Mouse (Mus musculus) layer of hippocampus, postnatal 36 days (tissue): Measurements from ENCODE around the gene Krt23. TPM values are rescaled to one million over a fixed set of nuclear protein-coding genes. Genes with fewer than 3 reads are reported as not detected.

Experiments used
- DNase-seq, 2 experiments: peaks; one replicate each; pipeline ENCODE4 v3.0.0; 2022
- total RNA-seq, 2 experiments: library from RNA; stranded (reverse); gene quantifications; 2 replicates each; pipeline ENCODE4 v1.2.3; 2021

Krt23 gene
- not detected for total RNA-seq

- DNase-seq: no peak
These were observed at the start of gene Krt23 for GRCm38 (mm10) chr11:99492733-99493573. Gene Krt23, minus strand, starts transcription at chr11:99493137.

GRCm38 (mm10) chr11:99539721-99540120 is 46.8 kb upstream of the Krt23 start:
- peak; percentile 47 to 50 for DNase-seq

GRCm38 (mm10) chr11:99521288-99521860 is 28.4 kb upstream of the Krt23 start, which contains the start of gene Krt39:
Gene Krt39, minus strand, starts transcription at chr11:99521338.
- DNase-seq: no peak

GRCm38 (mm10) chr11:99514098-99514497 is 21.2 kb upstream of the Krt23 start:
- DNase-seq: no peak

GRCm38 (mm10) chr11:99500095-99500805 is 7.3 kb upstream of the Krt23 start:
- DNase-seq: no peak

- DNase-seq: no peak
These were observed 3.5 kb upstream of the Krt23 start for GRCm38 (mm10) chr11:99496460-99496859.

- no peak for DNase-seq
These were observed 1.8 kb upstream of the Krt23 start for GRCm38 (mm10) chr11:99494741-99495140.

GRCm38 (mm10) chr11:99493574-99493850 is 575 bp upstream of the Krt23 start:
- no peak for DNase-seq

- no peak for DNase-seq
These were observed 1.9 kb downstream of the Krt23 start for GRCm38 (mm10) chr11:99491040-99491439.

- no peak for DNase-seq
These were observed 2.3 kb downstream of the Krt23 start for GRCm38 (mm10) chr11:99490624-99491023.

GRCm38 (mm10) chr11:99489233-99489632 is 3.7 kb downstream of the Krt23 start:
- no peak for DNase-seq

GRCm38 (mm10) chr11:99474981-99475380 is 18.0 kb downstream of the Krt23 start:
- DNase-seq: no peak

- DNase-seq: no peak
These were observed 19.5 kb downstream of the Krt23 start for GRCm38 (mm10) chr11:99473433-99473832.

GRCm38 (mm10) chr11:99472405-99472804 is 20.5 kb downstream of the Krt23 start:
- DNase-seq: no peak

GRCm38 (mm10) chr11:99471946-99472345 is 21.0 kb downstream of the Krt23 start:
- no peak for DNase-seq

GRCm38 (mm10) chr11:99469228-99469627 is 23.7 kb downstream of the Krt23 start:
- DNase-seq: no peak

GRCm38 (mm10) chr11:99468566-99468965 is 24.4 kb downstream of the Krt23 start:
- no peak for DNase-seq

GRCm38 (mm10) chr11:99466316-99466715 is 26.6 kb downstream of the Krt23 start:
- DNase-seq: peak in 1 of 2 experiments; percentile 5

GRCm38 (mm10) chr11:99464836-99465235 is 28.1 kb downstream of the Krt23 start:
- DNase-seq: peak; percentile 70 to 76

GRCm38 (mm10) chr11:99463155-99463554 is 29.8 kb downstream of the Krt23 start:
- peak; percentile 37 to 66 for DNase-seq

GRCm38 (mm10) chr11:99461736-99462135 is 31.2 kb downstream of the Krt23 start:
- DNase-seq: no peak

GRCm38 (mm10) chr11:99458887-99459286 is 34.0 kb downstream of the Krt23 start:
- DNase-seq: no peak

- no peak for DNase-seq
These were observed 38.2 kb downstream of the Krt23 start for GRCm38 (mm10) chr11:99454759-99455158.

- DNase-seq: no peak
These were observed 38.9 kb downstream of the Krt23 start for GRCm38 (mm10) chr11:99454044-99454443.
